Mouse (Mus musculus) kidney, postnatal 0 days (tissue): ENCODE results near the gene Syt6. TPM values are rescaled to one million over a fixed set of nuclear protein-coding genes. Genes with fewer than 3 reads are reported as not detected.

ENCODE experiments used
- ATAC-seq: fragments of 200-750 bp; cut with Nextera tagmentation; replicated peaks from 2 replicates; pipeline ENCODE4 v1.8.0; 2017; ENCODE audit warnings: low read depth, moderate number of reproducible peaks, moderate TSS enrichment, moderate library complexity; ENCODE audit not compliant: low FRiP score
- DNase-seq: peaks from one replicate; pipeline ENCODE4 v3.0.0-alpha.2; 2016; ENCODE audit warnings: low spot score
- H3K27ac ChIP-seq: fragments of 300-500 bp; sonication (generic); 2 replicates; pipeline ENCODE4 v1.5.1; 2014; ENCODE audit warnings: mild to moderate bottlenecking
- H3K27me3 ChIP-seq: fragments of 300-500 bp; sonication (generic); 2 replicates; pipeline ENCODE4 v1.6.1; 2014; ENCODE audit warnings: low read length, mixed read lengths; ENCODE audit not compliant: insufficient read depth
- H3K36me3 ChIP-seq: fragments of 300-500 bp; sonication (generic); 2 replicates; pipeline ENCODE4 v1.6.1; 2014; ENCODE audit warnings: low read length, mixed read lengths; ENCODE audit not compliant: insufficient read depth
- H3K4me1 ChIP-seq: fragments of 300-500 bp; sonication (generic); replicated peaks from 2 replicates; pipeline ENCODE4 v1.6.1; 2014; ENCODE audit warnings: antibody characterized with exemption, low read length, mixed read lengths; ENCODE audit not compliant: insufficient read depth
- H3K4me2 ChIP-seq: fragments of 300-500 bp; sonication (generic); 2 replicates; pipeline ENCODE4 v1.6.1; 2014; ENCODE audit warnings: mild to moderate bottlenecking, low read length, moderate library complexity, mixed read lengths
- H3K4me3 ChIP-seq: fragments of 300-500 bp; sonication (generic); replicated peaks from 2 replicates; pipeline ENCODE4 v1.5.1; 2014; ENCODE audit warnings: low read depth, low read length
- H3K9ac ChIP-seq: fragments of 300-500 bp; sonication (generic); 2 replicates; pipeline ENCODE4 v1.6.1; 2014; ENCODE audit warnings: low read depth, low read length
- H3K9me3 ChIP-seq: fragments of 300-500 bp; sonication (generic); replicated peaks from 2 replicates; pipeline ENCODE4 v1.6.1; 2016; ENCODE audit warnings: low read length, inconsistent platforms, mixed read lengths
- CTCF ChIP-seq: IDR thresholded peaks from 2 replicates; pipeline ENCODE4 v1.5.1; 2016; ENCODE audit warnings: antibody characterized with exemption, low read depth, mild to moderate bottlenecking, moderate library complexity
- WGBS: fragments of 180-500 bp; shearing (Covaris S2); extraction: QIAGEN DNeasy Blood & Tissue Kit; methylation state at CpG from one replicate; pipeline ENCODE4 v1.1.7; 2014; 5-methylcytosine and 5-hydroxymethylcytosine counted together
- polyA plus RNA-seq: library from polyadenylated mRNA; unstranded; fragments of >200 nt; fragmentation: Nextera tagmentation; extraction: Ambion mirVana; gene quantifications from 2 replicates; pipeline ENCODE4 v1.2.1, GENCODE M21; 2015

Syt6 gene
- polyA plus RNA-seq, 1 experiment from 2014 or later: 0.05 TPM

DNA sequence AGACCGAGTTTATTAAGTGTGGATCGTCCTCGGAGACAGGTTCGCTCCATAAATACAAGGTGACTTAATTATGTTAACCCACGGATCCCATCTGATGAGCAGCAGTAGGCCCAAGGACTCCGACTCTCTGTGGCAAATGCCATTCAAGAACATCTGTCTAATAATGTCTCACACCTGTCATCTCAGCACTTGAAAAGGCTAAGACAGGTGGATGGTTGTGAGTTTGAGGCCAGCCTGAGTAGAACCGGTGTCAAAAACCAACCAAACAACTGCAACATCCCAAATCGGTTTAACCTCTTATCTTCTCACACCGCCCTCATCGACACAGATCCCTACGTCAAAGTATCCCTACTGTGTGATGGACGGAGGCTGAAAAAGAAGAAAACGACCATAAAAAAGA lies 50.1 kb downstream of the Syt6 start:
- 0 out of 2 replicates have a peak, but pooled peaks cover 3% of the 10 kb centered on the region for H3K4me1 ChIP-seq
- no peak overlapping the region for H3K4me3 ChIP-seq
- DNase-seq: no peak
- no peak for ATAC-seq
- no peaks in the 10 kb centered on the region for H3K36me3 ChIP-seq
- no peak overlapping the region for H3K4me2 ChIP-seq
- no peak overlapping the region for H3K9ac ChIP-seq
- no peaks in the 10 kb centered on the region for H3K27me3 ChIP-seq
- no peak overlapping the region for H3K27ac ChIP-seq
- 69% methylated on average over 13 of the region's 13 CpGs for WGBS
- H3K9me3 ChIP-seq: no peaks in the 10 kb centered on the region
- TF ChIP-seq CTCF: no peak

DNA sequence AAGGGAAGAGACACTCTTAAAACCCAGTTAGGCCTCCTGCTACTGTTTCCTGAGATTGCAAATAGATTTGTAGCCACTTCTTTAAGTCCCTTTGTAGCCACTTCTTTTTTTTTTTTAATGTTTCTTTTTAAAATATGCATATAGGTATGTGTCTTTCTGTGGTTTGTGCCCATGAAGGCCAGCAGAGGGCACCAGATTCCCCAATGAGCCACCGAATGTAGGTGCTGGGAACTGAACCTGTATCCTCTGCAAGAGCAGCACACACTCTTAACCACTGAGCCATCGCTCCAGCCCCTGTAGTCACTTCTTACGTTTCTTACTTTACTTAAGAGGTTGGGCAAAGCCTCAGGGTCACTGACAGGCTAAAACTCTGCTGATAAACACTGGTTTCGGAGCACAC lies 51.5 kb downstream of the Syt6 start:
- Histone ChIP-seq H3K4me1 (0 out of 2 replicates have a peak, but pooled peaks cover 3% of the 10 kb centered on the region), H3K9me3 (no peaks in the 10 kb centered on the region), H3K36me3 (no peaks in the 10 kb centered on the region), H3K4me2 (no peak overlapping the region), H3K27me3 (no peaks in the 10 kb centered on the region), H3K4me3 (no peak overlapping the region), H3K27ac (no peak overlapping the region), H3K9ac (no peak overlapping the region)
- TF ChIP-seq CTCF: peak; percentile 14; the same call in 1 of the 2 replicates
- DNase-seq: no peak
- no peak for ATAC-seq
- WGBS: 93% methylated on average over 4 of the region's 4 CpGs

GRCm38 (mm10) chr3:103627661-103628060 lies 52.6 kb downstream of the Syt6 start:
- Histone ChIP-seq H3K36me3 (no peaks in the 10 kb centered on the region), H3K27ac (no peak overlapping the region), H3K4me1 (0 out of 2 replicates have a peak, but pooled peaks cover 3% of the 10 kb centered on the region), H3K4me2 (no peak overlapping the region), H3K27me3 (no peaks in the 10 kb centered on the region), H3K9ac (no peak overlapping the region), H3K9me3 (no peaks in the 10 kb centered on the region), H3K4me3 (no peak overlapping the region)
- ATAC-seq: no peak
- WGBS: 77% methylated on average over 3 of the region's 3 CpGs
- no peak for DNase-seq
- TF ChIP-seq CTCF: no peak

DNA sequence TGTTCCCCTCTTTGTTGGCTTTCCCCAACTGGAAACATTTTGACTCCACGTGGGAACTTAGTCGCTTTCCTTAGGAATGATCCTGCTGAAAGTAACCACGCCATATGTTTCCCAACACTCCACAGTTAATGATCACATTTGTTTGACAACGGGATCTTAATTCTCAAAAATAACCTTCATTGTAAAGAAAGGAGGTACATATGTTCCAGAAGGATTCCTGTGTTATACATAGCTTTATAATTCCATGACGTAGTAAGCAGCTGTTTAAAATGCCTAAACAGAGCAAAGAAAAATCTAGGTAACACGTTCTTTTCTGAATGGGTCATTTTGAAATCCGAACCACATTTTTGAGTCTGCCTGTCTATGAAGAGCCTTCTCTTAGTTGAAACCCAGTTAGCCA lies 58.1 kb downstream of the Syt6 start:
- Histone ChIP-seq H3K4me3 (no peak overlapping the region), H3K4me1 (no peaks in the 10 kb centered on the region), H3K4me2 (no peak overlapping the region), H3K27ac (no peak overlapping the region), H3K27me3 (no peaks in the 10 kb centered on the region), H3K9me3 (no peaks in the 10 kb centered on the region), H3K36me3 (no peaks in the 10 kb centered on the region), H3K9ac (no peak overlapping the region)
- no peak for TF ChIP-seq CTCF
- WGBS: 75% methylated on average over 7 of the region's 7 CpGs
- ATAC-seq (no peak), DNase-seq (no peak)

DNA sequence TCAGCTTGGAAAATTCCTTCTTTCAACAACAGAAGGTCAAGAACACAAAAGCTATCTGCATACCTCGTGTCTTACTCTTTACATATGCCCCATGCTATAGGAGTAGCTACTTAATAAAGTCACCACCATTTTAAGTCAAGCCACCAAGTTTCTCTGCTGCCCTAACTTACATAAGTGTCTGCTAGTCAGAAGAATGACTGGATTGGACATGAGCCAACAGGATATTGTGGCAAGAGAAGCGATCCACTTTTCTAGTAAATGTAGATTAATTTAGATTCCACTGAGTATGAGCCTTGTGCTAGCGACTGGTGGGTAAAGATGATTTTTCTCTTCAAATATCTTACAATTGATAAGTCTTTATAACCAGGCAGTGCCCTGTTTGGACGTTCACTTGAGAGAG lies 58.8 kb downstream of the Syt6 start:
- TF ChIP-seq CTCF: no peak
- no peaks in the 10 kb centered on the region for H3K4me1 ChIP-seq
- DNase-seq: no peak

DNA sequence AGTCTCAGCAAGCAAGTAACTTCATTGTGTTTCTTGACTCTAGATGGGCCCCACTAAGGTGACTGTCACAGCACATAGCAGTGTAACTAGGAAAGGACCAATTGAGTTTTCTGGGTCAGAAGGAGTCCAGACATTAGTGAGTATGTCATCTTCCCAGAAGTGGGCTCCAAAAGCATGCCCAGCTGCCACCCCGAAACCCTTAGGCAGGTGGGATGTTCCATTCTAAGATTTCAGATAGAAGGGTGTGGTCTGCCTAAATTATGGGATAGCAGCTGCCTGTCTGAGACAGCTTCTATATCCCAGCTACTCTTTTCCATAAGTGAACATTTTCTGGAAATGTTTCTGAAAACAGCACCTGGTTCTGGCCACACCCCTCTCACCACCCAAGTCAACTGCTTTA lies 59.2 kb downstream of the Syt6 start:
- H3K36me3 ChIP-seq: no peaks in the 10 kb centered on the region
- no peaks in the 10 kb centered on the region for H3K4me1 ChIP-seq
- no peak overlapping the region for H3K4me3 ChIP-seq
- 100% methylated on average over 1 of the region's 1 CpGs for WGBS
- no peak overlapping the region for H3K4me2 ChIP-seq
- H3K27me3 ChIP-seq: no peaks in the 10 kb centered on the region
- no peak for TF ChIP-seq CTCF
- ATAC-seq: no peak
- no peak overlapping the region for H3K9ac ChIP-seq
- no peak for DNase-seq
- H3K27ac ChIP-seq: no peak overlapping the region
- no peaks in the 10 kb centered on the region for H3K9me3 ChIP-seq

More for the DNA sequence above, 58.8 kb downstream of the Syt6 start:
- H3K9ac ChIP-seq: no peak overlapping the region
- no peaks in the 10 kb centered on the region for H3K36me3 ChIP-seq
- no peak overlapping the region for H3K27ac ChIP-seq
- H3K27me3 ChIP-seq: no peaks in the 10 kb centered on the region
- no peaks in the 10 kb centered on the region for H3K9me3 ChIP-seq
- no peak for ATAC-seq
- 67% methylated on average over 4 of the region's 4 CpGs for WGBS
- no peak overlapping the region for H3K4me2 ChIP-seq
- no peak overlapping the region for H3K4me3 ChIP-seq

DNA sequence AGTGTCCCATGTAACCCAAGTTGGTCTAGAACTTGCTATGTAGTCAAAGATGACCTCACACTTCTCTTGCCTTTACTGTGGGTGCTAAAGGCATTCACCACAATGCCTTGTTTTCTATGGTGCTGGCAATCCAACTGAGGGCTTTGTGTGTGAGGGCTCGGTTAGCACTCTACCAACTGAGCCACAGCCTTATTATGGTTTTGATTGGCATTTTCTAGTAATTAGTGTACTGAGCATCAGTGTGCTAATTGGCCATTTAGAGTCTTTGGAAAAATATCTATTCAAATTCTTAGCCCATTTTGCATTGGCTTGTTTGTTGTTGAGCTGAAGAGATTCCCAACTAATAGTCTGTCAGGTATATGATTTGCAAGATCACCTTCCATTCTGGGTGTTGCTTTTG lies 62.6 kb downstream of the Syt6 start:
- DNase-seq (no peak), ATAC-seq (no peak)
- Histone ChIP-seq H3K9ac (no peak overlapping the region), H3K4me2 (no peak overlapping the region), H3K36me3 (no peaks in the 10 kb centered on the region), H3K27me3 (no peaks in the 10 kb centered on the region), H3K4me3 (no peak overlapping the region), H3K9me3 (no peaks in the 10 kb centered on the region), H3K27ac (no peak overlapping the region), H3K4me1 (no peaks in the 10 kb centered on the region)
- 76% methylated on average over 1 of the region's 1 CpGs for WGBS
- no peak for TF ChIP-seq CTCF
